Mouse (Mus musculus) spleen, embryonic (tissue): ENCODE results near the gene Npvf.
"Not testable (repeated sequence)": the region's sequence is repeated elsewhere in the genome, so short reads cannot be mapped to it uniquely, and the experiment has no call there.

Experiments
- CTCF ChIA-PET: fragments of 350-600 bp; sonication (Branson Sonifier 250); formaldehyde crosslinking; loops from one replicate; lab custom pipeline; 2022; lab: Charles Lee

Npvf gene

GRCm38 (mm10) chr6:50640377-50640776 is 13.9 kb downstream of the Npvf start:
- CTCF ChIA-PET, result no interaction called here

- CTCF ChIA-PET, result no interaction called here
These were observed 14.6 kb downstream of the Npvf start for GRCm38 (mm10) chr6:50639656-50640055.

- CTCF ChIA-PET, result not testable (repeated sequence)
These were observed 28.1 kb downstream of the Npvf start for GRCm38 (mm10) chr6:50626170-50626569.

DNA sequence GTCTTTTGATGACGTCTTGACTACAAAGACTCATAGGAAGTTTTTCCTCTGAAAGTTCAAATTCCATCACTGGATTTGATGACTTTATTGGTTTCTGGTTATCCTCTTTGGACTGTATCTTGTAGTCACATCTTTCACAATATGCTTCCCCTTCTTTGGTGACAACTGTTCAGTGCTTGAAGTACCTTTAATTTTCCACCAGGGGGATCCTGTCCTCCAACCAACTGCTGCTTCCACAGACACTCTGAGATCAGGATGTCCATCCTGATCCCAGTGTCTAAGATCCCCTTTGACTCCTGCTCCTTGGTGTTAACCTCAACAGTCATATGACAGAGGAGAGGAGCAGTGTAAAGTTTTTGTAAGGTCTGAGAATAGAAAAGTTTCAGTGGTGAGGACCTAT is 36.0 kb downstream of the Npvf start:
- CTCF ChIA-PET, result not testable (repeated sequence)

- CTCF ChIA-PET, result interaction anchor here (1.1 kb wide), 1 partner anchor 39 kb away, joined by 3 read pairs; no protein-coding TSS in a partner anchor
These were observed 52.6 kb downstream of the Npvf start for GRCm38 (mm10) chr6:50601620-50602019.
